Mouse (Mus musculus) hindbrain, embryonic 11.5 days (tissue): ENCODE measurements around the gene Idua. TPM values are rescaled to one million over a fixed set of nuclear protein-coding genes. Genes with fewer than 3 reads are reported as not detected.

Experiments used
- polyA plus RNA-seq: library from polyadenylated mRNA; unstranded; fragments of >200 nt; fragmentation: Nextera tagmentation; extraction: Ambion mirVana; gene quantifications from 2 replicates; pipeline ENCODE4 v1.2.1, GENCODE M21; 2014

Idua gene
- polyA plus RNA-seq, 1 experiment from 2014 or later = 8.7 TPM

Other genes with a start within 250 kb of the Idua start
- gene Atp5k, start 225.9 kb upstream of the Idua start, polyA plus RNA-seq = 364 and 390 TPM in 2 replicates
- not detected in 2 replicates for gene Mfsd7a, start 211.4 kb upstream of the Idua start, polyA plus RNA-seq
- gene Pcgf3, start 199.1 kb upstream of the Idua start, polyA plus RNA-seq = 31.8 and 33.1 TPM in 2 replicates
- 13.7 and 15.2 TPM in 2 replicates for gene Cplx1, start 110.3 kb upstream of the Idua start, polyA plus RNA-seq
- 40.8 and 45.7 TPM in 2 replicates for gene Gak, start 30.6 kb upstream of the Idua start, polyA plus RNA-seq
- gene Tmem175, start 30.6 kb upstream of the Idua start, polyA plus RNA-seq = 20.4 and 22.3 TPM in 2 replicates
- gene Dgkq, start 9.3 kb downstream of the Idua start, polyA plus RNA-seq = 8.2 and 9.5 TPM in 2 replicates
- gene Slc26a1, start 15.2 kb downstream of the Idua start, polyA plus RNA-seq = 0.48 and 0.91 TPM in 2 replicates
- 11.9 and 13.6 TPM in 2 replicates for gene Fgfrl1, start 32.1 kb downstream of the Idua start, polyA plus RNA-seq
- gene Rnf212, start 114.7 kb downstream of the Idua start, polyA plus RNA-seq = 1.1 and 1.4 TPM in 2 replicates
- gene Tmed11, start 135.0 kb downstream of the Idua start, polyA plus RNA-seq = not detected in 2 replicates
- gene Vmn2r8, start 148.5 kb downstream of the Idua start, polyA plus RNA-seq = not detected in 2 replicates
- gene Vmn2r9, start 192.3 kb downstream of the Idua start, polyA plus RNA-seq = not detected in 2 replicates